Mouse (Mus musculus): ENCODE data around the gene Mbnl2. TPM values are rescaled to one million over a fixed set of nuclear protein-coding genes. Genes with fewer than 3 reads are reported as not detected.

Gene Mbnl2
- total and polyA plus RNA-seq, 3 experiments: 5.6 to 8.6 TPM; not detected in 1

- Histone ChIP-seq H3K79me2 (ENCODE audit: control insufficient read depth, insufficient read depth, low read length, poor library complexity) (peaks cover 3% of the 10 kb centered on the region), H3K27ac (ENCODE audit: control insufficient read depth, low read depth, low read length) (no peak overlapping the region), H3K4me3 (ENCODE audit: control insufficient read depth in 1 of 2, insufficient read depth in 1 of 2, low read depth in 2 of 2, low read length in 2 of 2) (no peak overlapping the region), H3K36me3 (ENCODE audit: control insufficient read depth in 1 of 2, insufficient read depth in 2 of 2, low read length in 2 of 2) (no peaks in the 10 kb centered on the region; a peak in 1 of 4 replicates), H3K27me3 (ENCODE audit: control insufficient read depth in 1 of 2, insufficient read depth in 2 of 2, low read length in 2 of 2) (no peaks in the 10 kb centered on the region), H3K4me1 (ENCODE audit: control insufficient read depth in 1 of 2, insufficient read depth in 2 of 2, low read length in 2 of 2) (no peaks in the 10 kb centered on the region; a peak in 1 of 4 replicates), H3K9ac (ENCODE audit: control insufficient read depth, low read depth, low read length, poor library complexity, severe bottlenecking) (no peak overlapping the region), H3K9me3 (replicated peaks; ENCODE audit: insufficient read depth, low read length) (no peaks in the 10 kb centered on the region)
- no peak for DNase-seq (ENCODE audit: low read depth, low spot score)
- TF ChIP-seq BHLHE40 (IDR thresholded peaks at IDR 0.05; ENCODE audit: borderline replicate concordance, low read depth, low read length): no peak
- no peak for TF ChIP-seq GATA1 (IDR thresholded peaks at IDR 0.05; ENCODE audit: low read depth, low read length)
- no peak for TF ChIP-seq NELFE (IDR thresholded peaks at IDR 0.05; ENCODE audit: low read depth, low read length)
- TF ChIP-seq MAZ (IDR thresholded peaks at IDR 0.05; ENCODE audit: low read depth, low read length): no peak
- TF ChIP-seq CHD1 (IDR thresholded peaks at IDR 0.05; ENCODE audit: low read depth, low read length): no peak
Observed at GRCm38 (mm10) chr14:120480927-120481326, 205.5 kb downstream of the Mbnl2 start.

Other genes with a start within 250 kb of the Mbnl2 start
- gene Oxgr1, start 233.2 kb upstream of the Mbnl2 start, total RNA-seq (2012; rRNA removed): not detected in 2 replicates
- not detected for gene Oxgr1, start 233.2 kb upstream of the Mbnl2 start, polyA plus RNA-seq (2012; ENCODE audit: insufficient read depth in 1 of 2, insufficient read length in 2 of 2, low read depth in 1 of 2, low replicate concordance in 2 of 2, missing spikeins in 1 of 2)
- gene Rap2a, start 202.8 kb downstream of the Mbnl2 start, total RNA-seq (2012; rRNA removed): 4.7 and 5.1 TPM in 2 replicates
- 1 to 10 TPM in 1 of 2 experiments, not detected in 1; 8.6 TPM for gene Rap2a, start 202.8 kb downstream of the Mbnl2 start, polyA plus RNA-seq (2012; ENCODE audit: insufficient read depth in 1 of 2, insufficient read length in 2 of 2, low read depth in 1 of 2, low replicate concordance in 2 of 2, missing spikeins in 1 of 2)

All from MEL (cell line).